In genomic region chr2:112593322-112593721, GRCm38 (mm10) we compare ENCODE assay signal across 18 mouse cellular contexts.
A peak's percentile ranks its signal among the peaks of the same experiment; 100 is the strongest.
DNase-seq lines count a peak whose midpoint lies in the region; ATAC-seq and TF ChIP-seq lines count a peak whose summit lies in the region.
"Had no signal": no experiment of that assay in that cellular context is flagged by ENCODE, and none has a peak within 500 bp of the region (broad histone marks: within the 10 kb centered on the region; RNA-seq: fewer than 3 reads in every experiment).

No protein-coding gene starts in this region.

- no peaks in the 10 kb centered on the region for H3K36me3 ChIP-seq in intestine, embryonic 15.5 days
- no peaks in the 10 kb centered on the region for H3K36me3 ChIP-seq in intestine, embryonic 16.5 days (ENCODE audit: control insufficient read depth, insufficient read depth, low read length)
- no peaks in the 10 kb centered on the region; the same call in 1 of the 2 replicates for H3K36me3 ChIP-seq in liver, postnatal 0 days (replicated peaks; ENCODE audit: insufficient read depth, low read length)
- H3K36me3 ChIP-seq in stomach, embryonic 15.5 days = no peaks in the 10 kb centered on the region
- H3K36me3 ChIP-seq: embryonic facial prominence, embryonic 12.5 days; heart, embryonic 10.5 days; hindbrain, embryonic 12.5 days had no signal

- peak; percentile 33 for DNase-seq in liver, postnatal 0 days
- no peak for DNase-seq in liver
- DNase-seq in layer of hippocampus, postnatal 14 days (ENCODE audit: low spot score in 2 of 2) = no peak
- DNase-seq: adrenal gland, postnatal 10 days; cerebellum, adult 11-12 months; cerebellum, adult 9-10 months; cerebellum, postnatal 25 days; heart, adult 18-20 months; heart, postnatal 10 days; heart, postnatal 4 days had no signal

- H3K9me3 ChIP-seq in intestine, embryonic 15.5 days = no peaks in the 10 kb centered on the region
- H3K9me3 ChIP-seq in intestine, embryonic 16.5 days (ENCODE audit: control insufficient read depth, low read length) = no peaks in the 10 kb centered on the region
- no peaks in the 10 kb centered on the region for H3K9me3 ChIP-seq in liver, postnatal 0 days (ENCODE audit: low read length)
- H3K9me3 ChIP-seq in stomach, embryonic 15.5 days = no peaks in the 10 kb centered on the region
- H3K9me3 ChIP-seq: embryonic facial prominence, embryonic 12.5 days; heart, embryonic 10.5 days; hindbrain, embryonic 12.5 days had no signal

- H3K27me3 ChIP-seq in intestine, embryonic 15.5 days (replicated peaks) = no peaks in the 10 kb centered on the region
- H3K27me3 ChIP-seq in intestine, embryonic 16.5 days (replicated peaks; ENCODE audit: control insufficient read depth, insufficient read depth, low read length) = no peaks in the 10 kb centered on the region
- H3K27me3 ChIP-seq in liver, postnatal 0 days (ENCODE audit: insufficient read depth, low read length) = no peaks in the 10 kb centered on the region
- H3K27me3 ChIP-seq in stomach, embryonic 15.5 days (replicated peaks) = no peaks in the 10 kb centered on the region
- H3K27me3 ChIP-seq: CH12.LX; embryonic facial prominence, embryonic 12.5 days; hindbrain, embryonic 12.5 days had no signal

- WGBS in intestine, embryonic 15.5 days = 53% methylated on average over 2 of the region's 2 CpGs
- WGBS in intestine, embryonic 16.5 days = 49% methylated on average over 2 of the region's 2 CpGs
- 37% methylated on average over 2 of the region's 2 CpGs for WGBS in liver, postnatal 0 days (ENCODE audit: insufficient replicate concordance)
- WGBS in stomach, embryonic 15.5 days = 53% methylated on average over 2 of the region's 2 CpGs

- no peak overlapping the region for H3K9ac ChIP-seq in intestine, embryonic 15.5 days
- H3K9ac ChIP-seq in intestine, embryonic 16.5 days (ENCODE audit: low read depth, low read length) = no peak overlapping the region
- no peak overlapping the region for H3K9ac ChIP-seq in liver, postnatal 0 days (replicated peaks)
- no peak overlapping the region for H3K9ac ChIP-seq in stomach, embryonic 15.5 days
- H3K9ac ChIP-seq: embryonic facial prominence, embryonic 12.5 days; hindbrain, embryonic 12.5 days had no signal

- H3K4me3 ChIP-seq in intestine, embryonic 15.5 days (replicated peaks) = no peak overlapping the region
- H3K4me3 ChIP-seq in intestine, embryonic 16.5 days (ENCODE audit: low read length) = no peak overlapping the region
- no peak overlapping the region for H3K4me3 ChIP-seq in liver, postnatal 0 days (ENCODE audit: low read depth, low read length)
- no peak overlapping the region for H3K4me3 ChIP-seq in stomach, embryonic 15.5 days (replicated peaks)
- H3K4me3 ChIP-seq: embryonic facial prominence, embryonic 12.5 days; heart, embryonic 10.5 days; hindbrain, embryonic 12.5 days had no signal

- no peak overlapping the region for H3K4me2 ChIP-seq in intestine, embryonic 15.5 days (replicated peaks)
- H3K4me2 ChIP-seq in intestine, embryonic 16.5 days (ENCODE audit: low read depth, low read length) = no peak overlapping the region
- H3K4me2 ChIP-seq in liver, postnatal 0 days (ENCODE audit: low read depth, low read length) = no peak overlapping the region
- no peak overlapping the region for H3K4me2 ChIP-seq in stomach, embryonic 15.5 days
- H3K4me2 ChIP-seq: embryonic facial prominence, embryonic 12.5 days; hindbrain, embryonic 12.5 days had no signal

- no peak for TF ChIP-seq EP300 in liver, postnatal 0 days (IDR thresholded peaks at IDR 0.05; ENCODE audit: low read depth)

- no peaks in the 10 kb centered on the region for H3K4me1 ChIP-seq in intestine, embryonic 15.5 days (replicated peaks)
- H3K4me1 ChIP-seq in intestine, embryonic 16.5 days (ENCODE audit: control insufficient read depth, insufficient read depth, low read length) = no peaks in the 10 kb centered on the region
- no peaks in the 10 kb centered on the region for H3K4me1 ChIP-seq in liver, postnatal 0 days (ENCODE audit: insufficient read depth)
- no peaks in the 10 kb centered on the region for H3K4me1 ChIP-seq in stomach, embryonic 15.5 days
- H3K4me1 ChIP-seq: embryonic facial prominence, embryonic 12.5 days; heart, embryonic 10.5 days; hindbrain, embryonic 12.5 days had no signal

- TF ChIP-seq CTCF in liver, postnatal 0 days (IDR thresholded peaks at IDR 0.05; ENCODE audit: low read depth) = no peak

- ATAC-seq in intestine, embryonic 15.5 days = peak; percentile 66; the same call in 1 of the 2 replicates
- no peak for ATAC-seq in intestine, embryonic 16.5 days
- peak; percentile 62 for ATAC-seq in liver, postnatal 0 days
- ATAC-seq in stomach, embryonic 15.5 days (ENCODE audit: insufficient read depth, low FRiP score, low read depth) = 0 out of 2 replicates have a peak, but pooled peaks have one; percentile 58
- ATAC-seq: hindbrain, embryonic 16.5 days had no signal

- H3K27ac ChIP-seq in intestine, embryonic 15.5 days = no peak overlapping the region
- no peak overlapping the region for H3K27ac ChIP-seq in intestine, embryonic 16.5 days (ENCODE audit: low read length)
- H3K27ac ChIP-seq in liver, postnatal 0 days (ENCODE audit: low read depth) = no peak overlapping the region
- no peak overlapping the region for H3K27ac ChIP-seq in stomach, embryonic 15.5 days
- H3K27ac ChIP-seq: embryonic facial prominence, embryonic 12.5 days; heart, embryonic 10.5 days; hindbrain, embryonic 12.5 days had no signal
